Mouse (Mus musculus): ENCODE results near the gene Tent5d.

Tent5d gene

GRCm38 (mm10) chrX:107792290-107792689, at the start of gene Tent5d:
Gene Tent5d (plus strand): TSS chrX:107792590.
- DNase-seq, result no peak

DNA sequence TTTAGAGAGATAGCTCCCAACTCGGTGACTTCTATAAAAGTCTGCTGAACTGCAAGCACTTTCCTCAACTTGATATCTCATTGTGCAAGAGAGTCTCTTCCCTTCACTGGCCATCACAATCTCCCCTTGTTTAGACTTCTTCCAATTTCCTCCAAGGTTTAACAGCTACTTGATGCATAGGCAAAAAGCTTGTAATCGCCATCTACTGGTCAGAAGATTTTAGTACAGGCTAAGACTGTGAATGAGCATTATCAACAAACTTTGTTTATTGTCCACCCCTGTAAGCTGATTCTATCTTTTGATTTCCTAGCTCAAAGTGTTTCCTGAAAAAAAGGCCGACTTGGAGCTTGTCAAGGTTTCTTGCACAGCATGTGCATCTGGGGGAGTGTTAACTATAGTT, 24.5 kb upstream of the Tent5d start:
- DNase-seq, result peak; percentile 0

GRCm38 (mm10) chrX:107790136-107790535, 2.3 kb upstream of the Tent5d start:
- no peak for DNase-seq

DNA sequence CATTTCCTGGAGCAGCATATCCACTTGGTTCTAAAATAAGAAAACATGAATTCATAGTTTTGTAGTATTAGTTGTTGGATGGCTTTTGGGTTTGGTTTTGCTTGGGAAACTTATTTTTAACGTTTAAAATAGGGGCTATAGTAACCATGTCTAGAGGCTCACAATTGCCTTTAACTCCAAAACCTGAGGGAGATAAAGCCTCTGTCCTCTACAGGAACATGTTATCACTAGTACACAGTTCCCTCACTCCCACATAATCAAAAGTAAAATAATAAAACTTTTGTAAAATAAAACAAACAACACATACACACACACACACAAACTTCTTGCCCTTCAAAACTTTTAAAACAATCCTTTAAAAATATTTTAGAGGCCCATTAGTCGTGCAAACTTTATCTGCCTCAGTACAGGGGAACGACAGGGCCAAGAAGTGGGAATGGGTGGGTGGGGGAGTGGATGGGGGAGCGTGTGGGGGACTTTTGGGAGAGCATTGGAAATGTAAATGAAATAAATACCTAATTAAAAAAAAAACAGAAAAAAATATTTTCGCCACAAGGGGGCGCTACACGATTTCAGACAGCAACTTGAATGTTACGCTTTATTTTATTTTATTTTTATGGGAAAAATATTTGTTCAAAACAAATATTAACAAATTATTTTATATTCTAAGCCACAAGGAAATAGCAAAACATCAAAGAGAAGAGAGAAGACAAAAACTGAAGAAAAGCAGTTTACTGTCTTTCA, 1.5 kb upstream of the Tent5d start:
- no peak for DNase-seq

GRCm38 (mm10) chrX:107795785-107796184, 3.4 kb downstream of the Tent5d start:
- no peak for DNase-seq

DNA sequence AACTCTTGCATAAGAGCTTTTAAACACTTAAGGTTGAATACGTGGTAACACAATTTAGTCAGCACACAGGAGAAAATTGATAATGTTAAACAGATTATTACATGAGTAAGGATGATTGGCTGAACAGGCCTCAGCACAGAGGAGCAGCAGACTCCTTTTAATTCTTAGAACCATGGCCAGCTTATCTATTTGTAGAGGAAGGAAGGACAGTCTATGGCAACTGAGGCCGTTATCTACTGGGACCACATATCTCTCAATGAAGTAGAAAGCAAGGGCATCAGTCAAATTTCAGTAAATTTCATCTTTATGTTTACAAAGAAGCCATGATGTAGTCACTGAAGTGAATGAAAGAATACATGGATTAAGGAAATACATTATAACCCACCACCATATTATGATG, 4.5 kb downstream of the Tent5d start:
- no peak for DNase-seq

GRCm38 (mm10) chrX:107812120-107812519, 19.7 kb downstream of the Tent5d start:
- DNase-seq, result no peak

DNA sequence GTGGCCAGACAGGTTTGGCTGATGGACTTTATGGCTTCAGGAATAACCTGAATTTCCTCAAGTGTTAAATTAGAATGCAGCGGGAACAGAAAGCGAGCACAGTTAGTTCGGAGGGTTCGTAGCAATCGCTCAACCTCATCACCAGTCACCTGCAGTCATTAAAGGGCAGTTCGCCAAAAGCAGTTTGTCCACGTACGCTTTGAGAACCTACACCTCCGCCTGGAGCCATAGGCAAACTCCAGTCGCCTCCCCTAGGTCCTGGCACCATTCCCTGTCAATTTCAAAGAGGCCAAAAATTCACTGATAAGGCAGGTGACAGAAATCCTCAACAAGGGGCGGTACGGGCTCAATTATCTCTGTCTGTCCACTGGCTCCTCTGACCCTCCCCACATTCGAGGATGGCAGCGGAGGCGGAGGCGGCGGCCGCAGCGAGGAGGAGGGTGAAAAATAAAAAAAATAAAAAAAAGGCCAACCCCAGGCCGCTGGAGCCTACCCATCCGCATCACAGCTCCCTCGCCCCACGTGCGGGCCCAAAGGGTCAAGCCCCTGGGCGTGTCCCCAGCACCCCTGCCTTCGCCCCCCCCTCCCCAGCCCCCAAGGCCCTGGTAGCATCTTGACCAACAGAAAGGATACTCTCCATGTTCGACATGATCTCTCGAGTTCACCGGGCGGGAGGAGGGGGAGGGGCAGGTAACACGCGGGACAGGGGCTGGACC, 23.3 kb downstream of the Tent5d start:
- DNase-seq, result peak; percentile 43

DNA sequence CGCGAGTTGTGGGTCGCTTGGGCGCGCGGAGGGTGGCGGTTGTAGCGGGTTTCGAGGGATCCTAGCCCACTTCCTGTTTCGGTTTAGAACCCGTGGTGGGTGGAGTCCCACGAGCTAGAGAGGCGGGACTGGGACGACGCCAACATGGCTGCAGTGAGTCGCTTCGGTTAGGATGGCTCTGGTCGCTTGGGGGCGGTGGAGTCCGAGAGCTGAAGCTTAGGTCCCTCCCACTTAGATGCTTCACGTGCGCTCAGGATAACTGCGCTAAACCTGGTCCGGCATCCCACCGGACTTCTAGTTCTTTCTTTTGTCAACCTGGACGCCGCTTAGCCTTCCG, 23.8 kb downstream of the Tent5d start, which contains the start of gene 2610002M06Rik:
2610002M06Rik (minus strand) TSS at position 117 of the 337 bp plus-strand sequence.
- DNase-seq, result peak; percentile 91

GRCm38 (mm10) chrX:107816726-107817125, 24.3 kb downstream of the Tent5d start:
- DNase-seq, result no peak

- no peak for DNase-seq
Observed at GRCm38 (mm10) chrX:107858165-107858564, 65.8 kb downstream of the Tent5d start.

All from kidney, adult 9 months (tissue).